Mouse (Mus musculus) ZHBTc4 (cell line): Measurements from ENCODE around the gene Commd2.

Experiments used
- DNase-seq: peaks from one replicate; pipeline ENCODE4 v3.0.0-alpha.2; 2011; ENCODE audit warnings: low read depth, low spot score

The Commd2 gene

GRCm38 (mm10) chr3:57615652-57616051, 35.9 kb downstream of the Commd2 start:
- DNase-seq: no peak

GRCm38 (mm10) chr3:57612430-57612997, 39.0 kb downstream of the Commd2 start:
- no peak for DNase-seq

- peak; percentile 57 for DNase-seq
Observed at GRCm38 (mm10) chr3:57611776-57612175, 39.7 kb downstream of the Commd2 start.

- peak; percentile 56 for DNase-seq
Observed at GRCm38 (mm10) chr3:57604618-57605015, 46.9 kb downstream of the Commd2 start.

GRCm38 (mm10) chr3:57603891-57604617, 47.5 kb downstream of the Commd2 start:
- DNase-seq: no peak

- DNase-seq: no peak
Observed at GRCm38 (mm10) chr3:57602610-57603009, 48.9 kb downstream of the Commd2 start.

DNA sequence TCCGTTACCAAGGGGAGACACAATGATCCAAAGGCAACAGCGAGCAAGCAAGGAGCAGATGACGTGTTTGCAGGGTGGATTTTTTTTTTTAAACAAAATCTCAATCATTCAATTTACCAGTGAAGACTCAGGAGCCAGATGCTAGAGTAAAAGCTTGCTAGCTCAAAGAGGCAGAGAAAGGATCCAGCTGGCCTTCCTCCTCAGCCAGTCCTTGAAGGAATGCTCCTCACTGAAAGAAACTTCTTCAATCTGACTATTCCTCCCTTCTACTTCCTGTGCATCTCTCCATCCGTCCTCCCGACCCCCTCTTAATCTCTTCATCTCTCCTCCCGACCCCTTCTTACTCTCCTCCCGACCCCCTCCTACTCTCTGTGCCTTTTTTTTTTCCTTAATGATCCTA, 54.9 kb downstream of the Commd2 start:
- DNase-seq: no peak

DNA sequence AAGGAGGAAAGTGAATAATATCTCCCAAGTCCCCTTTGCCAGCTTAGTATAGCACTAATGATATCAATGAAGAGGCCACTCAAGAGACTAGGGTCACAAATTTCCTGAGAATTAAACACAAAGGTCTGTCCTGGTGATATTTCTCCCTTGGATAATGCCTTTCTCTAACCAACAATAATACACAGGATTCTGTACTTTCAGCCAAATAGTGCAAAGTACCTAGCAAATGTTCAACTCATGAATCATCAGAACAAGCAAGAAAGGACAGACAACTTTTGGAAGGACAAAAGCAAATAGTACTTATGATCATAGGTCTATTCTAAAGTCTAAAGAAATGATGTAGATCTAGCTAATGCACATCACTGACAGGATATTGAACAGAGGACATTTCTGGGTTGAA, 56.0 kb downstream of the Commd2 start:
- no peak for DNase-seq
